Mouse (Mus musculus) adrenal gland, adult 10 weeks (tissue): ENCODE measurements around the gene Gm20807. TPM values are rescaled to one million over a fixed set of nuclear protein-coding genes. Genes with fewer than 3 reads are reported as not detected.

Source experiments
- polyA plus RNA-seq: library from polyadenylated mRNA; stranded (reverse); fragments of 350-450 nt; fragmentation: Illumina TruSeq; extraction: RNeasy Lipid Tissue Mini Kit (QIAGEN cat#74804); gene quantifications from one replicate; pipeline ENCODE4 v1.2.3, GENCODE M21; 2014; ENCODE audit warnings: low read depth, low replicate concordance

Gm20807 gene
- polyA plus RNA-seq = not detected

GRCm38 (mm10) chrY:13042591-13042990 is at the start of gene Gm20807:
Gm20807 (plus strand) TSS chrY:13042891.

Other genes with a start within 250 kb of the Gm20807 start
- not detected for gene Gm21891, start 90.6 kb downstream of the Gm20807 start, polyA plus RNA-seq
- gene Gm21425, start 119.1 kb downstream of the Gm20807 start, polyA plus RNA-seq = not detected
- not detected for gene Gm21828, start 181.0 kb downstream of the Gm20807 start, polyA plus RNA-seq
- gene Gm21440, start 209.5 kb downstream of the Gm20807 start, polyA plus RNA-seq = not detected
- not detected for gene Gm21454, start 209.6 kb downstream of the Gm20807 start, polyA plus RNA-seq